Mouse (Mus musculus) midbrain, embryonic 13.5 days (tissue): Measurements from ENCODE around the gene Ppfibp2. TPM values are rescaled to one million over a fixed set of nuclear protein-coding genes. Genes with fewer than 3 reads are reported as not detected.

Experiments
- ATAC-seq: fragments of 200-750 bp; cut with Nextera tagmentation; 2 replicates; pipeline ENCODE4 v1.8.0; 2017; ENCODE audit warnings: mild to moderate bottlenecking, moderate TSS enrichment, moderate library complexity
- H3K27ac ChIP-seq: fragments of 300-500 bp; sonication (generic); 2 replicates; pipeline ENCODE4 v1.5.1; 2015; ENCODE audit warnings: inconsistent platforms, mild to moderate bottlenecking, moderate library complexity
- H3K27me3 ChIP-seq: fragments of 300-500 bp; sonication (generic); 2 replicates; pipeline ENCODE4 v1.6.1; 2015; ENCODE audit warnings: mild to moderate bottlenecking, inconsistent platforms
- H3K36me3 ChIP-seq: fragments of 300-500 bp; sonication (generic); 2 replicates; pipeline ENCODE4 v1.6.1; 2015; ENCODE audit warnings: mild to moderate bottlenecking, inconsistent platforms
- H3K4me1 ChIP-seq: fragments of 300-500 bp; sonication (generic); replicated peaks from 2 replicates; pipeline ENCODE4 v1.6.1; 2015; ENCODE audit warnings: inconsistent platforms
- H3K4me2 ChIP-seq: fragments of 300-500 bp; sonication (generic); replicated peaks from 2 replicates; pipeline ENCODE4 v1.6.1; 2015; ENCODE audit warnings: moderate library complexity, mild to moderate bottlenecking, inconsistent platforms
- H3K4me3 ChIP-seq: fragments of 300-500 bp; sonication (generic); replicated peaks from 2 replicates; pipeline ENCODE4 v1.5.1; 2015; ENCODE audit warnings: mild to moderate bottlenecking, inconsistent platforms
- H3K9ac ChIP-seq: fragments of 300-500 bp; sonication (generic); replicated peaks from 2 replicates; pipeline ENCODE4 v1.6.1; 2015; ENCODE audit warnings: mild to moderate bottlenecking, inconsistent platforms
- H3K9me3 ChIP-seq: fragments of 300-500 bp; sonication (generic); 2 replicates; pipeline ENCODE4 v1.6.1; 2016; ENCODE audit warnings: mild to moderate bottlenecking, inconsistent platforms
- WGBS: fragments of 180-500 bp; shearing (Covaris S2); methylation state at CpG from one replicate; pipeline ENCODE4 v1.1.7; 2015; 5-methylcytosine and 5-hydroxymethylcytosine counted together
- polyA plus RNA-seq: library from polyadenylated mRNA; unstranded; fragments of >200 nt; fragmentation: Nextera tagmentation; extraction: Ambion mirVana; gene quantifications from 2 replicates; pipeline ENCODE4 v1.2.1, GENCODE M21; 2015

Gene Ppfibp2
- polyA plus RNA-seq, 1 experiment from 2014 or later, result 1.3 TPM

GRCm38 (mm10) chr7:107690426-107691221, 95.6 kb downstream of the Ppfibp2 start:
- Histone ChIP-seq H3K27ac (no peak overlapping the region), H3K4me2 (no peak overlapping the region), H3K36me3 (no peaks in the 10 kb centered on the region), H3K4me1 (peaks cover 11% of the 10 kb centered on the region), H3K9ac (no peak overlapping the region), H3K9me3 (no peaks in the 10 kb centered on the region), H3K27me3 (peaks cover 22% of the 10 kb centered on the region), H3K4me3 (no peak overlapping the region)
- 44% methylated on average over 17 of the region's 17 CpGs for WGBS
- no peak for ATAC-seq

GRCm38 (mm10) chr7:107691493-107691892, 96.5 kb downstream of the Ppfibp2 start:
- Histone ChIP-seq H3K4me3 (no peak overlapping the region), H3K9ac (no peak overlapping the region), H3K27ac (no peak overlapping the region), H3K27me3 (peaks cover 27% of the 10 kb centered on the region), H3K4me1 (peaks cover 11% of the 10 kb centered on the region), H3K9me3 (no peaks in the 10 kb centered on the region), H3K36me3 (no peaks in the 10 kb centered on the region), H3K4me2 (no peak overlapping the region)
- WGBS, result 54% methylated on average over 6 of the region's 6 CpGs
- no peak for ATAC-seq

GRCm38 (mm10) chr7:107694254-107694947, 99.4 kb downstream of the Ppfibp2 start:
- Histone ChIP-seq H3K9me3 (no peaks in the 10 kb centered on the region), H3K36me3 (no peaks in the 10 kb centered on the region), H3K4me1 (peaks cover 11% of the 10 kb centered on the region), H3K27ac (no peak overlapping the region), H3K27me3 (peaks cover 33% of the 10 kb centered on the region), H3K9ac (no peak overlapping the region), H3K4me3 (no peak overlapping the region), H3K4me2 (no peak overlapping the region)
- ATAC-seq, result peak; percentile 78
- 52% methylated on average over 10 of the region's 10 CpGs for WGBS

GRCm38 (mm10) chr7:107697066-107697465, 102.1 kb downstream of the Ppfibp2 start:
- no peaks in the 10 kb centered on the region for H3K9me3 ChIP-seq
- H3K27me3 ChIP-seq, result peaks cover 25% of the 10 kb centered on the region; the same call in 1 of the 2 replicates
- no peak overlapping the region for H3K9ac ChIP-seq
- no peak for ATAC-seq
- no peak overlapping the region for H3K27ac ChIP-seq
- peaks cover 11% of the 10 kb centered on the region for H3K4me1 ChIP-seq
- no peak overlapping the region for H3K4me3 ChIP-seq
- no peak overlapping the region for H3K4me2 ChIP-seq
- 88% methylated on average over 5 of the region's 5 CpGs for WGBS
- H3K36me3 ChIP-seq, result no peaks in the 10 kb centered on the region

- no peak overlapping the region for H3K27ac ChIP-seq
- no peak overlapping the region for H3K9ac ChIP-seq
- H3K27me3 ChIP-seq, result peaks cover 13% of the 10 kb centered on the region; the same call in 1 of the 2 replicates
- H3K36me3 ChIP-seq, result no peaks in the 10 kb centered on the region
- no peaks in the 10 kb centered on the region for H3K9me3 ChIP-seq
- H3K4me2 ChIP-seq, result no peak overlapping the region
- H3K4me3 ChIP-seq, result no peak overlapping the region
- WGBS, result 80% methylated on average over 1 of the region's 1 CpGs
- ATAC-seq, result no peak
- H3K4me1 ChIP-seq, result no peaks in the 10 kb centered on the region
Measured at GRCm38 (mm10) chr7:107699926-107700325, 104.9 kb downstream of the Ppfibp2 start.

GRCm38 (mm10) chr7:107700646-107701045, 105.6 kb downstream of the Ppfibp2 start:
- Histone ChIP-seq H3K36me3 (no peaks in the 10 kb centered on the region), H3K9ac (no peak overlapping the region), H3K4me1 (no peaks in the 10 kb centered on the region), H3K27me3 (peaks cover 13% of the 10 kb centered on the region; the same call in 1 of the 2 replicates), H3K27ac (no peak overlapping the region), H3K4me2 (no peak overlapping the region), H3K9me3 (no peaks in the 10 kb centered on the region), H3K4me3 (no peak overlapping the region)
- ATAC-seq, result no peak
- 87% methylated on average over 5 of the region's 5 CpGs for WGBS

GRCm38 (mm10) chr7:107702461-107703380, 107.7 kb downstream of the Ppfibp2 start:
- Histone ChIP-seq H3K36me3 (no peaks in the 10 kb centered on the region), H3K4me1 (0 out of 2 replicates have a peak, but pooled peaks cover 2% of the 10 kb centered on the region), H3K9ac (no peak overlapping the region), H3K27me3 (0 out of 2 replicates have a peak, but pooled peaks cover 2% of the 10 kb centered on the region), H3K27ac (no peak overlapping the region), H3K4me3 (no peak overlapping the region), H3K9me3 (no peaks in the 10 kb centered on the region), H3K4me2 (no peak overlapping the region)
- no peak for ATAC-seq
- WGBS, result 76% methylated on average over 13 of the region's 13 CpGs

GRCm38 (mm10) chr7:107705941-107706340, 110.9 kb downstream of the Ppfibp2 start:
- Histone ChIP-seq H3K4me1 (peaks cover 11% of the 10 kb centered on the region; the same call in 1 of the 2 replicates), H3K4me3 (no peak overlapping the region), H3K27me3 (no peaks in the 10 kb centered on the region), H3K27ac (no peak overlapping the region), H3K9me3 (no peaks in the 10 kb centered on the region), H3K9ac (no peak overlapping the region), H3K4me2 (no peak overlapping the region), H3K36me3 (no peaks in the 10 kb centered on the region)
- WGBS, result 67% methylated on average over 5 of the region's 5 CpGs
- ATAC-seq, result no peak

- Histone ChIP-seq H3K4me1 (peaks cover 11% of the 10 kb centered on the region; the same call in 1 of the 2 replicates), H3K36me3 (no peaks in the 10 kb centered on the region), H3K4me3 (no peak overlapping the region), H3K9ac (no peak overlapping the region), H3K27ac (no peak overlapping the region), H3K9me3 (no peaks in the 10 kb centered on the region), H3K27me3 (no peaks in the 10 kb centered on the region), H3K4me2 (no peak overlapping the region)
- ATAC-seq, result no peak
- WGBS, result 60% methylated on average over 9 of the region's 9 CpGs
Measured at GRCm38 (mm10) chr7:107707650-107708049, 112.6 kb downstream of the Ppfibp2 start.

- Histone ChIP-seq H3K9ac (no peak overlapping the region; the same call in 1 of the 2 replicates), H3K4me1 (peaks cover 11% of the 10 kb centered on the region; the same call in 1 of the 2 replicates), H3K4me3 (peak overlapping the region; percentile 10; the same call in 1 of the 2 replicates), H3K27me3 (no peaks in the 10 kb centered on the region), H3K27ac (no peak overlapping the region), H3K4me2 (peak overlapping the region; percentile 45), H3K9me3 (no peaks in the 10 kb centered on the region), H3K36me3 (no peaks in the 10 kb centered on the region)
- WGBS, result 3% methylated on average over 10 of the region's 10 CpGs
- ATAC-seq, result peak; percentile 87
Measured at GRCm38 (mm10) chr7:107708491-107709112, 113.6 kb downstream of the Ppfibp2 start.

- Histone ChIP-seq H3K9me3 (no peaks in the 10 kb centered on the region), H3K4me2 (no peak overlapping the region), H3K4me1 (peaks cover 9% of the 10 kb centered on the region; the same call in 1 of the 2 replicates), H3K36me3 (no peaks in the 10 kb centered on the region), H3K27me3 (no peaks in the 10 kb centered on the region), H3K27ac (no peak overlapping the region), H3K4me3 (no peak overlapping the region), H3K9ac (no peak overlapping the region)
- ATAC-seq, result no peak
- WGBS, result 60% methylated on average over 6 of the region's 6 CpGs
Measured at GRCm38 (mm10) chr7:107712743-107713142, 117.7 kb downstream of the Ppfibp2 start.
